Mouse (Mus musculus): Measurements from ENCODE around the gene Arfip2. TPM values are rescaled to one million over a fixed set of nuclear protein-coding genes. Genes with fewer than 3 reads are reported as not detected.

Gene Arfip2
- 10 to 100 TPM; 13.6 TPM for total RNA-seq (2021)
- polyA plus RNA-seq (2012; rRNA removed), result 30.4 and 40.1 TPM in 2 replicates
- long read RNA-seq, partial matches to known transcripts, result 0 of 6 reads
- long read RNA-seq, other reads (novel, unspliced or antisense), result 4 of 6 reads

GRCm38 (mm10) chr7:105640233-105640893, at the start of gene Arfip2, which contains the start of gene Gm45799:
Arfip2 (minus strand) TSS chr7:105640416.
Gm45799 (plus strand) TSS chr7:105640552.
- peaks cover 10% of the 10 kb centered on the region for H3K36me3 ChIP-seq (ENCODE audit: control insufficient read depth, insufficient read depth, low read length)
- H3K4me1 ChIP-seq (ENCODE audit: control insufficient read depth, insufficient read depth, low read length), result peaks cover 10% of the 10 kb centered on the region
- H3K9ac ChIP-seq (ENCODE audit: low read depth, low read length), result peak within 1 kb of the TSS; percentile 83
- no peak for TF ChIP-seq CTCF (IDR thresholded peaks at IDR 0.05)
- TF ChIP-seq POLR2A (IDR thresholded peaks at IDR 0.05; ENCODE audit: insufficient read depth, low read depth, low read length), result peak; percentile 91
- no peaks in the 10 kb centered on the region for H3K79me2 ChIP-seq (replicated peaks; ENCODE audit: control insufficient read depth, insufficient read depth, low read length)
- under 1% methylated on average over 45 of the region's 45 CpGs for WGBS
- peak; percentile 96 for DNase-seq
- intact Hi-C loops (cut with DNase I), result loop anchor here (5.0 kb wide), 3 partner anchors 88 to 172 kb away; partner anchors contain the start of genes Mrpl17 and Smpd1
- H3K27me3 ChIP-seq (ENCODE audit: control insufficient read depth, insufficient read depth, low read length), result no peaks in the 10 kb centered on the region
- peak within 1 kb of the TSS; percentile 91 for H3K27ac ChIP-seq
- peak within 1 kb of the TSS; percentile 68 for H3K4me3 ChIP-seq

- intact Hi-C loops (cut with DNase I), result no loop called here
- TF ChIP-seq POLR2A (IDR thresholded peaks at IDR 0.05; ENCODE audit: insufficient read depth, low read depth, low read length) (no peak), CTCF (IDR thresholded peaks at IDR 0.05) (no peak), EP300 (IDR thresholded peaks at IDR 0.05; ENCODE audit: insufficient read depth, low read depth, low read length) (no peak)
- Histone ChIP-seq H3K9ac (ENCODE audit: low read depth, low read length) (no peak overlapping the region), H3K27me3 (ENCODE audit: control insufficient read depth, insufficient read depth, low read length) (no peaks in the 10 kb centered on the region), H3K27ac (no peak overlapping the region), H3K4me3 (no peak overlapping the region), H3K79me2 (replicated peaks; ENCODE audit: control insufficient read depth, insufficient read depth, low read length) (no peaks in the 10 kb centered on the region), H3K36me3 (ENCODE audit: control insufficient read depth, insufficient read depth, low read length) (no peaks in the 10 kb centered on the region), H3K4me1 (ENCODE audit: control insufficient read depth, insufficient read depth, low read length) (no peaks in the 10 kb centered on the region)
- WGBS, result 31% methylated on average over 13 of the region's 13 CpGs
- no peak for DNase-seq
Observed at GRCm38 (mm10) chr7:105685541-105686197, 45.5 kb upstream of the Arfip2 start.

GRCm38 (mm10) chr7:105650639-105651435, 10.6 kb upstream of the Arfip2 start, which contains the start of gene Dnhd1:
Dnhd1 (plus strand) TSS chr7:105650827.
- Histone ChIP-seq H3K4me3 (peak within 1 kb of the TSS; percentile 42), H3K27ac (peak within 1 kb of the TSS; percentile 79), H3K79me2 (replicated peaks; ENCODE audit: control insufficient read depth, insufficient read depth, low read length) (no peaks in the 10 kb centered on the region), H3K9ac (ENCODE audit: low read depth, low read length) (peak within 1 kb of the TSS; percentile 74), H3K4me1 (ENCODE audit: control insufficient read depth, insufficient read depth, low read length) (no peaks in the 10 kb centered on the region), H3K27me3 (ENCODE audit: control insufficient read depth, insufficient read depth, low read length) (no peaks in the 10 kb centered on the region), H3K36me3 (ENCODE audit: control insufficient read depth, insufficient read depth, low read length) (no peaks in the 10 kb centered on the region)
- 2% methylated on average over 17 of the region's 17 CpGs for WGBS
- intact Hi-C loops (cut with DNase I), result loop anchor here (2.0 kb wide), 1 partner anchor 70 kb away; the partner anchor contains the start of gene Apbb1
- TF ChIP-seq POLR2A (IDR thresholded peaks at IDR 0.05; ENCODE audit: insufficient read depth, low read depth, low read length) (0 out of 2 replicates have a peak, but pooled peaks have one; percentile 37), EP300 (IDR thresholded peaks at IDR 0.05; ENCODE audit: insufficient read depth, low read depth, low read length) (0 out of 2 replicates have a peak, but pooled peaks have one; percentile 5), CTCF (IDR thresholded peaks at IDR 0.05) (peak; percentile 54)
- DNase-seq, result peak; percentile 83 to 85

- H3K27ac ChIP-seq, result peak overlapping the region; percentile 48
- no peak for DNase-seq
- H3K27me3 ChIP-seq (ENCODE audit: control insufficient read depth, insufficient read depth, low read length), result no peaks in the 10 kb centered on the region
- no peaks in the 10 kb centered on the region for H3K79me2 ChIP-seq (replicated peaks; ENCODE audit: control insufficient read depth, insufficient read depth, low read length)
- H3K9ac ChIP-seq (ENCODE audit: low read depth, low read length), result no peak overlapping the region
- H3K36me3 ChIP-seq (ENCODE audit: control insufficient read depth, insufficient read depth, low read length), result peaks cover 10% of the 10 kb centered on the region
- H3K4me1 ChIP-seq (ENCODE audit: control insufficient read depth, insufficient read depth, low read length), result peaks cover 10% of the 10 kb centered on the region
- no peak for TF ChIP-seq CTCF (IDR thresholded peaks at IDR 0.05)
- no peak for TF ChIP-seq EP300 (IDR thresholded peaks at IDR 0.05; ENCODE audit: insufficient read depth, low read depth, low read length)
- no peak for TF ChIP-seq POLR2A (IDR thresholded peaks at IDR 0.05; ENCODE audit: insufficient read depth, low read depth, low read length)
- H3K4me3 ChIP-seq, result no peak overlapping the region; the same call in 1 of the 2 replicates
- intact Hi-C loops (cut with DNase I), result loop anchor here (5.0 kb wide), 3 partner anchors 90 to 170 kb away; partner anchors contain the start of genes Mrpl17 and Smpd1
- 27% methylated on average over 3 of the region's 3 CpGs for WGBS
Observed at GRCm38 (mm10) chr7:105641936-105642335, 1.7 kb upstream of the Arfip2 start.

- DNase-seq, result no peak
- Histone ChIP-seq H3K79me2 (replicated peaks; ENCODE audit: control insufficient read depth, insufficient read depth, low read length) (no peaks in the 10 kb centered on the region), H3K4me1 (ENCODE audit: control insufficient read depth, insufficient read depth, low read length) (peaks cover 10% of the 10 kb centered on the region), H3K36me3 (ENCODE audit: control insufficient read depth, insufficient read depth, low read length) (peaks cover 10% of the 10 kb centered on the region), H3K4me3 (peak overlapping the region; percentile 68), H3K27me3 (ENCODE audit: control insufficient read depth, insufficient read depth, low read length) (no peaks in the 10 kb centered on the region), H3K27ac (peak overlapping the region; percentile 91), H3K9ac (ENCODE audit: low read depth, low read length) (peak overlapping the region; percentile 80)
- intact Hi-C loops (cut with DNase I), result loop anchor here (5.0 kb wide), 3 partner anchors 89 to 171 kb away; partner anchors contain the start of genes Mrpl17 and Smpd1
- TF ChIP-seq EP300 (IDR thresholded peaks at IDR 0.05; ENCODE audit: insufficient read depth, low read depth, low read length), result no peak
- no peak for TF ChIP-seq POLR2A (IDR thresholded peaks at IDR 0.05; ENCODE audit: insufficient read depth, low read depth, low read length)
- no peak for TF ChIP-seq CTCF (IDR thresholded peaks at IDR 0.05)
- under 1% methylated on average over 18 of the region's 18 CpGs for WGBS
Observed at GRCm38 (mm10) chr7:105640894-105641255, 659 bp upstream of the Arfip2 start.

All from heart, adult 2 months (tissue).